Mouse (Mus musculus) heart, postnatal 0 days (tissue): ENCODE results near the gene Rarres1. TPM values are rescaled to one million over a fixed set of nuclear protein-coding genes. Genes with fewer than 3 reads are reported as not detected.

Experiments
- ATAC-seq: fragments of 200-750 bp; cut with Nextera tagmentation; 2 replicates; pipeline ENCODE4 v1.8.0; 2017; ENCODE audit warnings: low read depth, moderate number of reproducible peaks, moderate library complexity; ENCODE audit not compliant: insufficient read depth
- DNase-seq: peaks from one replicate; pipeline ENCODE4 v3.0.0-alpha.2; 2016; ENCODE audit warnings: low spot score
- H3K27ac ChIP-seq: fragments of 300-500 bp; sonication (generic); 2 replicates; pipeline ENCODE4 v1.5.1; 2014; ENCODE audit warnings: low read depth, mild to moderate bottlenecking
- H3K27me3 ChIP-seq: fragments of 300-500 bp; sonication (generic); 2 replicates; pipeline ENCODE4 v1.6.1; 2014; ENCODE audit warnings: low read length, mixed read lengths; ENCODE audit not compliant: control insufficient read depth, insufficient read depth
- H3K36me3 ChIP-seq: fragments of 300-500 bp; sonication (generic); replicated peaks from 2 replicates; pipeline ENCODE4 v1.6.1; 2014; ENCODE audit warnings: low read length, mixed read lengths; ENCODE audit not compliant: control insufficient read depth, insufficient read depth
- H3K4me1 ChIP-seq: fragments of 300-500 bp; sonication (generic); 2 replicates; pipeline ENCODE4 v1.6.1; 2014; ENCODE audit warnings: antibody characterized with exemption; ENCODE audit not compliant: control insufficient read depth, insufficient read depth
- H3K4me2 ChIP-seq: fragments of 300-500 bp; sonication (generic); 2 replicates; pipeline ENCODE4 v1.6.1; 2014; ENCODE audit warnings: low read depth, mild to moderate bottlenecking, low read length, moderate library complexity
- H3K4me3 ChIP-seq: fragments of 300-500 bp; sonication (generic); 2 replicates; pipeline ENCODE4 v1.5.1; 2014; ENCODE audit warnings: low read depth, low read length
- H3K9ac ChIP-seq: fragments of 300-500 bp; sonication (generic); replicated peaks from 2 replicates; pipeline ENCODE4 v1.6.1; 2014; ENCODE audit warnings: low read depth, low read length, mixed read lengths
- H3K9me3 ChIP-seq: fragments of 300-500 bp; sonication (generic); replicated peaks from 2 replicates; pipeline ENCODE4 v1.6.1; 2016; ENCODE audit warnings: low read length; ENCODE audit not compliant: control insufficient read depth
- CTCF ChIP-seq: IDR thresholded peaks from 2 replicates; pipeline ENCODE4 v1.5.1; 2016; ENCODE audit warnings: antibody characterized with exemption, control low read depth, low read depth
- EP300 ChIP-seq: IDR thresholded peaks from 2 replicates; pipeline ENCODE4 v1.6.1; 2016; ENCODE audit warnings: antibody characterized with exemption, low read depth
- WGBS: fragments of 180-500 bp; shearing (Covaris S2); extraction: QIAGEN DNeasy Blood & Tissue Kit; methylation state at CpG from one replicate; pipeline ENCODE4 v1.1.7; 2014; 5-methylcytosine and 5-hydroxymethylcytosine counted together
- polyA plus RNA-seq: library from polyadenylated mRNA; unstranded; fragments of >200 nt; fragmentation: Nextera tagmentation; extraction: Ambion mirVana; gene quantifications from 2 replicates; pipeline ENCODE4 v1.2.1, GENCODE M21; 2015
- total RNA-seq: library from RNA; depleted of rRNA; stranded (reverse); fragments of >200 nt; gene quantifications from 2 replicates; pipeline ENCODE4 v1.2.3, GENCODE M21; 2014; ENCODE audit warnings: low replicate concordance

Rarres1 gene
- total and polyA plus RNA-seq, 2 experiments from 2014 or later = 1.1 to 4.0 TPM

DNA sequence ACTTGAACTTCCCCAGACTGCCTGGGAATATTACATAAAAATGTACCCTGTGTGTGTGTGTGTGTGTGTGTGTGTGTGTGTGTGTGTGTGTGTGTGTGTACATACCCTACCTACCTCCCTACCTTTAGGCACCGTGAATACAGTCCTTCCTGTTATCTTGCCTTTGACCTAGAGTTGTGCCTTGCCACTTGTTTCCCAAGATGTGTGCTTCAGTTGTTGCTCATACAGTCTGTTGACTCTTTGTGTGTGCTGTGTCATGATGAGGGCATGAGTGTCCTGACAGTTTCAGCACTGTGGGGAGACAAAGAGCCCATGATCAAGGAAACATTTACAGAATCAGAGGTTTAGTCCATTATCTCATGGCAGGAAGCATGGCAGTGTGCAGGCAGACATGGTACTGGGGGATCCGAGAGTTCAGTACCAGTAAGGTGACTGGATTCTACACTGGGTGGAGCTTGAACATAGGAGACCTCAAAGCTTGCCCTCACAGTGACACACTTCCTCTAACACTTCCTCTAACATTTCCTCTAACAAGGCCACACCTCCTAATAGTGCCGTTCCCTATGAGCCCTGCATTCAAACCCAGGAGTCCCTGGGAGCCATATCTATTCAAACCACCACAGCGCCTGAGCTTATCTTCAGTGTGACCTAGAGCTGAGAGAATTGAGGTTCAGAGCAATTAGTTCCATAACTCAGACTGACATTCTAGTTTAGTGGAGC lies 43.8 kb downstream of the Rarres1 start:
- no peak for TF ChIP-seq CTCF
- no peak for TF ChIP-seq EP300
- H3K4me1 ChIP-seq = no peaks in the 10 kb centered on the region
- ATAC-seq = no peak
- no peaks in the 10 kb centered on the region for H3K9me3 ChIP-seq
- H3K4me3 ChIP-seq = no peak overlapping the region
- no peak overlapping the region for H3K9ac ChIP-seq
- peaks cover 52% of the 10 kb centered on the region for H3K36me3 ChIP-seq
- H3K27me3 ChIP-seq = no peaks in the 10 kb centered on the region
- WGBS = 59% methylated on average over 4 of the region's 4 CpGs
- no peak overlapping the region for H3K27ac ChIP-seq
- no peak for DNase-seq
- no peak overlapping the region for H3K4me2 ChIP-seq

DNA sequence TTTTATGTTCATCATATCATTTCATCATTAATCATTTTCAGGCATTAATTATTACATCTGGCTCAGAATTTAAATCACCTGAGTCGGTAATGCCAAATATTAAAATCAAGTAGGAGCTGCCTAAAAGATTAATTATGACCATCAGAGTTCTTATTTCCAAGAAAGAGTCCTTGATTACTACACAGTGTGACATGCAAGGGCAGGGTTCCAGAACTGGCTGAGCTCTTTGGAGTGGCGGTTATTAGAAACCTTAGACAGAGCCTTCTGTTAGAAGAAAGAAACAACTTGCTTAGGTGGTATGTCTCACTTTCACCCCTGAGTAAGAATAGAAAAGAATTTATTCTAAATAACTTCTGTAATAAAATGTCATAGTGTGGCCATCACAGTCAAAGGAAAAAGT lies 48.0 kb downstream of the Rarres1 start:
- no peak overlapping the region for H3K27ac ChIP-seq
- no peak overlapping the region for H3K4me3 ChIP-seq
- H3K9me3 ChIP-seq = no peaks in the 10 kb centered on the region
- H3K4me2 ChIP-seq = no peak overlapping the region
- peaks cover 4% of the 10 kb centered on the region; the same call in 1 of the 2 replicates for H3K4me1 ChIP-seq
- peaks cover 39% of the 10 kb centered on the region for H3K36me3 ChIP-seq
- DNase-seq (no peak), ATAC-seq (no peak)
- TF ChIP-seq CTCF = no peak
- TF ChIP-seq EP300 = no peak
- 94% methylated on average over 2 of the region's 2 CpGs for WGBS
- no peaks in the 10 kb centered on the region for H3K27me3 ChIP-seq
- H3K9ac ChIP-seq = no peak overlapping the region

DNA sequence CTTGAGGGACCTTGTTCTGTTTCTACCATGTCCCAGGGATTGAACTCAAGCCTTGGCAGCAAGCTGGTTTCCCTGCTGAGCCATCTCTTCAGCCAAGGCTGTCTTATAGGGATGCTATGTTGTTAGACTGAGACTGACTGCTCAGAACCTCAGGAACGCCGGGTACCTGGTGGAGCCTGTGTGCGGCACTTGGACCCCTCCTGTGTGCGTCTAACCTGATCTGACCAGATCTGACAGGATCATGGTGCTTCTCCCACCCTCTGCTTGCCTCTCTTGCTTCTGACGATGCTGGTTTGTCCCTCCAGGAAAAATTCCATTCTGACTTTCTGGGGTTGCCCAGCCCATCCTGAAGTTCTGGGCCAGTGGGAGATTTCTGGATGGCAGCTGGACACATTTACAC lies 48.7 kb downstream of the Rarres1 start:
- H3K27ac ChIP-seq = no peak overlapping the region
- 92% methylated on average over 5 of the region's 5 CpGs for WGBS
- peaks cover 5% of the 10 kb centered on the region; the same call in 1 of the 2 replicates for H3K4me1 ChIP-seq
- H3K36me3 ChIP-seq = peaks cover 36% of the 10 kb centered on the region
- no peak for ATAC-seq
- H3K9ac ChIP-seq = no peak overlapping the region
- no peak overlapping the region for H3K4me3 ChIP-seq
- no peaks in the 10 kb centered on the region for H3K9me3 ChIP-seq
- TF ChIP-seq EP300 (no peak), CTCF (no peak)
- DNase-seq = no peak
- no peak overlapping the region for H3K4me2 ChIP-seq
- no peaks in the 10 kb centered on the region for H3K27me3 ChIP-seq

DNA sequence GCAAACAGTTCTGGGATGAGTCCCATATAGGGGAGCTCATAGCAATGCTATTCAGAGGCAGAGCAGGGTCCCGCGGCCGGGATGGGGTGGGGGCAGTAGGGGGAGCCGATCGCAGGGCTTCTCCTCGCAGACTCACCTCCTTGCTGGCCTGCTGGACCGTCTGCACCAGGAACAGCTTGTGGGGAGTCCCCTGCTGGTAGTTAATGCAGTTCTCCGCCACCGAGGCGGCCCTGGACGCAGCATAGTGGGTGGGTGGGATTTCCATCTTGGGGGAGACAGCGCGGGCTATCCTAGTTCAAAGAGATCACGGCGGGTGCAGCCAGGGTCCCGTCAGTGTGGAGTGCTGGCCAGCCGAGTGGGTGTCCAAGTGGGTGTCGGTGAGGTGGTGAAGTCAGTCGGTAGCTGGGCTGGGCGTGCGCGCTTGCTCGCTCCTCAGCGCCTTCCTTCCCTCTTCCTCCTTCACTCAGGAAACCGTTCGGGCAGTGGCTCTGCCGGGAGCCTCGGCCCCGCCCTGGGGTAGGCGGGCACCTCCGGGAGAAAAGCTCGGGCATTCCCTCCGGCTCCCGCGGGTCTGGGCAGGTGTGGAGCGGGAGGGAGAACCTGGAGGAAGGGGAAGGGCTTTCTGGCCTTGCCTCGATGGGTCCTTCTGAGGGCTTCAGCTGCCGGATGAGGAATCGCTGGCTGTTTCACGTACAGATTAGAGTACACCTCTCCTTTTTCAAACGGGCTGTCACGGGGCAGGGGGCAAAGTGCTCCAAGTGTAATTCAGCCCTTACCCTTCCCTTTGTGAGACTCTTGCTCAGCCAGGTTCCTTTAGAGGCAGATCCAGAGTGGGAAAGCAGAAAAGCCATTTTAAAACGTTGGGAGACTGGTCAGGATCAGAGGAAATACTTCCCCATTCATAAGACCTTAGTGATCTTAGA lies 51.6 kb downstream of the Rarres1 start, which contains the start of gene Lxn:
TSS of gene Lxn (minus strand) at position 477 of the 923 bp plus-strand sequence.
- Histone ChIP-seq H3K27me3 (no peaks in the 10 kb centered on the region), H3K4me2 (peak within 1 kb of the TSS; percentile 95), H3K9ac (peak within 1 kb of the TSS; percentile 72), H3K4me1 (peaks cover 5% of the 10 kb centered on the region; the same call in 1 of the 2 replicates), H3K4me3 (peak within 1 kb of the TSS; percentile 80), H3K27ac (peak within 1 kb of the TSS; percentile 75), H3K9me3 (no peaks in the 10 kb centered on the region), H3K36me3 (peaks cover 43% of the 10 kb centered on the region)
- TF ChIP-seq CTCF = peak; percentile 16; the same call in 1 of the 2 replicates
- no peak for TF ChIP-seq EP300
- DNase-seq (peak; percentile 63), ATAC-seq (peak; percentile 84)
- 1% methylated on average over 43 of the region's 43 CpGs for WGBS

DNA sequence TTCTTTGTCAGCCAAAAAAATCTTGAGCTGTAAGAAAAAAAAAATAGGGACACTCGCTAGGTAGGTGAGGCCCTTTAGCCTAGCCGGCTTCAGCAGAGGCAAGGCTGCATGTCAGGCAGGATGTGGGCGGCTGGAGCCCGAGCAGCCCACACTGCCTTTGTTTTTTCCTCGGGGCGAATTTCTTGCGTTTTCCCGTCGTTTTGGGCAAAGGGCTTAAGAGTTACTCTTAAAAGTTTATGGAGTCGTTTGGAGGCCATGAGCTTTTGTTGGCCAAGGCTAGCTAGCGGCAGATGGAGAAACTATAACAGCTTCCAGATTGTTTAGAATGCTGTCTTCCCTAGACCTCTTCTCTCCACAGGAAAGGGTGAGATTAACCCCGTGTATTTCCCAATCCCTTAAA lies 52.3 kb downstream of the Rarres1 start:
- peak overlapping the region; percentile 75 for H3K27ac ChIP-seq
- peaks cover 5% of the 10 kb centered on the region; the same call in 1 of the 2 replicates for H3K4me1 ChIP-seq
- peak overlapping the region; percentile 80 for H3K4me3 ChIP-seq
- no peaks in the 10 kb centered on the region for H3K9me3 ChIP-seq
- no peaks in the 10 kb centered on the region for H3K27me3 ChIP-seq
- peak; percentile 9 for DNase-seq
- no peak for ATAC-seq
- H3K36me3 ChIP-seq = peaks cover 42% of the 10 kb centered on the region
- no peak for TF ChIP-seq CTCF
- TF ChIP-seq EP300 = no peak
- 3% methylated on average over 12 of the region's 12 CpGs for WGBS
- H3K9ac ChIP-seq = peak overlapping the region; percentile 72
- peak overlapping the region; percentile 95 for H3K4me2 ChIP-seq
